Mouse (Mus musculus) heart, postnatal 10 days (tissue): ENCODE data around the gene Serbp1. TPM values are rescaled to one million over a fixed set of nuclear protein-coding genes. Genes with fewer than 3 reads are reported as not detected.
"Not testable (repeated sequence)": the region's sequence is repeated elsewhere in the genome, so short reads cannot be mapped to it uniquely, and the experiment has no call there.

Experiments
- DNase-seq, 2 experiments: peaks; one replicate each; pipeline ENCODE4 v3.0.0; 2021
- intact Hi-C: fragments of 180-260 bp; cut with DNase I; formaldehyde crosslinking; loops from one replicate; pipeline ENCODE4 v1.15.1; 2025
- total RNA-seq, 2 experiments: library from RNA; stranded (reverse); gene quantifications; 2 replicates each; pipeline ENCODE4 v1.2.3; 2021

Gene Serbp1
- 100 to 1,000 TPM; 247 to 271 TPM for total RNA-seq

- no peak for DNase-seq
- intact Hi-C loops: no loop called here
Observed at GRCm38 (mm10) chr6:67237977-67238376, at the start of gene Serbp1. TSS of gene Serbp1 (plus strand) at chr6:67238176.

GRCm38 (mm10) chr6:67193591-67193990, 44.4 kb upstream of the Serbp1 start:
- intact Hi-C loops: loop anchor here (10.0 kb wide), 1 partner anchor 341 kb away; the partner anchor contains the start of gene Tacstd2
- no peak for DNase-seq

GRCm38 (mm10) chr6:67194606-67195005, 43.4 kb upstream of the Serbp1 start:
- intact Hi-C loops: loop anchor here (10.0 kb wide), 1 partner anchor 340 kb away; the partner anchor contains the start of gene Tacstd2
- no peak for DNase-seq

- DNase-seq: peak; percentile 3 to 9
- intact Hi-C loops: loop anchor here (10.0 kb wide), 1 partner anchor 340 kb away; the partner anchor contains the start of gene Tacstd2
Observed at GRCm38 (mm10) chr6:67195148-67195611, 42.8 kb upstream of the Serbp1 start.

GRCm38 (mm10) chr6:67196821-67197220, 41.2 kb upstream of the Serbp1 start:
- intact Hi-C loops: loop anchor here (10.0 kb wide), 1 partner anchor 338 kb away; the partner anchor contains the start of gene Tacstd2
- no peak for DNase-seq

- peak; percentile 41 to 67 for DNase-seq
- intact Hi-C loops: loop anchor here (1.0 to 10.0 kb wide), 3 partner anchors 31 to 337 kb away; partner anchors contain the start of gene Tacstd2
Observed at GRCm38 (mm10) chr6:67198085-67198484, 39.9 kb upstream of the Serbp1 start.

- peak; percentile 50 to 68 for DNase-seq
- intact Hi-C loops: no loop called here
Observed at GRCm38 (mm10) chr6:67200715-67201322, 37.2 kb upstream of the Serbp1 start.

GRCm38 (mm10) chr6:67205081-67206037, 32.6 kb upstream of the Serbp1 start:
- intact Hi-C loops: no loop called here
- no peak for DNase-seq

- intact Hi-C loops: no loop called here
- DNase-seq: no peak
Observed at GRCm38 (mm10) chr6:67212362-67212761, 25.6 kb upstream of the Serbp1 start.

- intact Hi-C loops: no loop called here
- DNase-seq: no peak
Observed at GRCm38 (mm10) chr6:67213429-67214098, 24.4 kb upstream of the Serbp1 start.

- no peak for DNase-seq
- intact Hi-C loops: no loop called here
Observed at GRCm38 (mm10) chr6:67217402-67217801, 20.6 kb upstream of the Serbp1 start.

- intact Hi-C loops: no loop called here
- no peak for DNase-seq
Observed at GRCm38 (mm10) chr6:67217846-67218245, 20.1 kb upstream of the Serbp1 start.

GRCm38 (mm10) chr6:67218566-67218965, 19.4 kb upstream of the Serbp1 start:
- DNase-seq: no peak
- intact Hi-C loops: no loop called here

- intact Hi-C loops, DNase-seq: not testable (repeated sequence)
Observed at GRCm38 (mm10) chr6:67219931-67220330, 18.0 kb upstream of the Serbp1 start.

GRCm38 (mm10) chr6:67220731-67221130, 17.2 kb upstream of the Serbp1 start:
- DNase-seq: no peak
- intact Hi-C loops: no loop called here

- no peak for DNase-seq
- intact Hi-C loops: no loop called here
Observed at GRCm38 (mm10) chr6:67223082-67223481, 14.9 kb upstream of the Serbp1 start.

GRCm38 (mm10) chr6:67223499-67223898, 14.5 kb upstream of the Serbp1 start:
- peak; percentile 19 to 35 for DNase-seq
- intact Hi-C loops: no loop called here

GRCm38 (mm10) chr6:67226286-67226685, 11.7 kb upstream of the Serbp1 start:
- no peak for DNase-seq
- intact Hi-C loops: no loop called here

- intact Hi-C loops: loop anchor here (2.0 kb wide), 2 partner anchors 30 to 38 kb away; no protein-coding TSS in a partner anchor
- DNase-seq: peak; percentile 58 to 63
Observed at GRCm38 (mm10) chr6:67228459-67229107, 9.4 kb upstream of the Serbp1 start.

- DNase-seq: peak in 1 of 2 experiments; percentile 21
- intact Hi-C loops: loop anchor here (2.0 kb wide), 2 partner anchors 31 to 37 kb away; no protein-coding TSS in a partner anchor
Observed at GRCm38 (mm10) chr6:67229521-67229920, 8.5 kb upstream of the Serbp1 start.
